Comparison of ENCODE assay signal across 11 mouse cellular contexts in the genomic region with DNA sequence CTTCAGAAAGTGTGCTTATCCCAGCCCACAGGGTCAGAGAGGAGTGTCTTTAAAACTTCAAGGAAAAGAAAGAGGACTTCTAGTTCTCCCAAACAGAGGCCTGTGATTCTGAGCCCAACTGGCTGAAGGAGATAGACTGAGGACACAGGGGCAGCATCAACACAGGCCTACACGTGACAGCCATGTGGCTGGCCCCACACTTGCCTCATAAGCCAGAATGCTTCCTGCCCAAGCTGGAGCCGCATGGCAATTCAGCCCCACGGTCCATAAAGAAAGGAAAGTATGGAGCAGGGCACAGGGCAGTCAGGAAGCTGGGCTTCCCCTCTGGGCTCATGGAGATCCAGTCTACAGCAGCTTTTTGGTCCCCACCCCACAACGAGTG.
DNase-seq lines count a peak whose midpoint lies in the region; ATAC-seq and TF ChIP-seq lines count a peak whose summit lies in the region.
"Had no signal": no experiment of that assay in that cellular context is flagged by ENCODE, and none has a peak within 500 bp of the region (broad histone marks: within the 10 kb centered on the region; RNA-seq: fewer than 3 reads in every experiment).

No protein-coding gene starts in this region.

- peak overlapping the region; percentile 12; the same call in 1 of the 2 replicates for H3K27ac ChIP-seq in forebrain, embryonic 10.5 days
- H3K27ac ChIP-seq in forebrain, embryonic 11.5 days (ENCODE audit: low read depth, low read length) = no peak overlapping the region
- peak overlapping the region; percentile 87 for H3K27ac ChIP-seq in forebrain, embryonic 15.5 days (replicated peaks)
- H3K27ac ChIP-seq in olfactory bulb, adult 2 months (ENCODE audit: insufficient read depth, low read depth, low read length) = peak overlapping the region; percentile 47
- H3K27ac ChIP-seq: kidney, postnatal 0 days; limb, embryonic 15.5 days had no signal

- H3K9me3 ChIP-seq in forebrain, embryonic 10.5 days = no peaks in the 10 kb centered on the region
- H3K9me3 ChIP-seq in forebrain, embryonic 11.5 days (ENCODE audit: control insufficient read depth, low read length) = no peaks in the 10 kb centered on the region
- H3K9me3 ChIP-seq in megakaryocyte, embryonic 14.5 days = no peaks in the 10 kb centered on the region
- H3K9me3 ChIP-seq in forebrain, embryonic 15.5 days = no peaks in the 10 kb centered on the region
- H3K9me3 ChIP-seq: limb, embryonic 15.5 days had no signal

- no peaks in the 10 kb centered on the region for H3K27me3 ChIP-seq in forebrain, embryonic 10.5 days (ENCODE audit: poor library complexity, severe bottlenecking)
- H3K27me3 ChIP-seq in forebrain, embryonic 11.5 days (ENCODE audit: control insufficient read depth, insufficient read depth, low read length) = no peaks in the 10 kb centered on the region
- no peaks in the 10 kb centered on the region for H3K27me3 ChIP-seq in megakaryocyte, embryonic 14.5 days (replicated peaks)
- no peaks in the 10 kb centered on the region for H3K27me3 ChIP-seq in forebrain, embryonic 15.5 days
- H3K27me3 ChIP-seq: limb, embryonic 15.5 days had no signal

- no peak overlapping the region for H3K4me2 ChIP-seq in forebrain, embryonic 11.5 days (ENCODE audit: low read depth, low read length, severe bottlenecking)
- no peak overlapping the region for H3K4me2 ChIP-seq in forebrain, embryonic 15.5 days (replicated peaks)
- H3K4me2 ChIP-seq: limb, embryonic 15.5 days had no signal

- no peak overlapping the region for H3K9ac ChIP-seq in forebrain, embryonic 11.5 days (ENCODE audit: low read length)
- H3K9ac ChIP-seq in forebrain, embryonic 15.5 days (replicated peaks) = no peak overlapping the region
- H3K9ac ChIP-seq: limb, embryonic 15.5 days had no signal

- peaks cover 29% of the 10 kb centered on the region for H3K36me3 ChIP-seq in forebrain, embryonic 10.5 days (replicated peaks)
- H3K36me3 ChIP-seq in forebrain, embryonic 11.5 days (ENCODE audit: control insufficient read depth, insufficient read depth, low read length) = no peaks in the 10 kb centered on the region; the same call in 1 of the 2 replicates
- H3K36me3 ChIP-seq in megakaryocyte, embryonic 14.5 days (replicated peaks; ENCODE audit: low read length) = peaks cover 79% of the 10 kb centered on the region
- peaks cover 5% of the 10 kb centered on the region for H3K36me3 ChIP-seq in forebrain, embryonic 15.5 days

- 83% methylated on average over 4 of the region's 4 CpGs for WGBS in forebrain, embryonic 10.5 days
- WGBS in forebrain, embryonic 11.5 days = 88% methylated on average over 4 of the region's 4 CpGs
- WGBS in forebrain, embryonic 15.5 days = 40% methylated on average over 4 of the region's 4 CpGs
- WGBS in olfactory bulb, adult 2 months = 37% methylated on average over 4 of the region's 4 CpGs

- no peak overlapping the region for H3K4me3 ChIP-seq in forebrain, embryonic 10.5 days
- no peak overlapping the region for H3K4me3 ChIP-seq in forebrain, embryonic 11.5 days (ENCODE audit: low read depth, low read length)
- H3K4me3 ChIP-seq in megakaryocyte, embryonic 14.5 days (replicated peaks) = peak overlapping the region; percentile 50
- H3K4me3 ChIP-seq in forebrain, embryonic 15.5 days = no peak overlapping the region
- no peak overlapping the region for H3K4me3 ChIP-seq in olfactory bulb, adult 2 months (ENCODE audit: insufficient read depth, low read depth, low read length)
- H3K4me3 ChIP-seq: limb, embryonic 15.5 days had no signal

- no peak for DNase-seq in forebrain, embryonic 10.5 days (ENCODE audit: extremely low spot score, low spot score)
- DNase-seq in forebrain, embryonic 11.5 days (ENCODE audit: low spot score) = no peak
- DNase-seq in gastrocnemius, adult 8-10 months (ENCODE audit: low spot score in 2 of 2) = no peak
- no peak for DNase-seq in cerebellum, postnatal 14 days
- DNase-seq: adrenal gland, adult 2 months had no signal

- no peak for TF ChIP-seq POLR2A in olfactory bulb, adult 2 months (IDR thresholded peaks at IDR 0.05; ENCODE audit: insufficient read depth, low read depth, low read length)

- H3K4me1 ChIP-seq in forebrain, embryonic 10.5 days = peaks cover 24% of the 10 kb centered on the region
- peaks cover 6% of the 10 kb centered on the region; the same call in 1 of the 2 replicates for H3K4me1 ChIP-seq in forebrain, embryonic 11.5 days (replicated peaks; ENCODE audit: control insufficient read depth, insufficient read depth, low read length)
- H3K4me1 ChIP-seq in megakaryocyte, embryonic 14.5 days = peaks cover 46% of the 10 kb centered on the region
- peaks cover 45% of the 10 kb centered on the region for H3K4me1 ChIP-seq in forebrain, embryonic 15.5 days
- peaks cover 37% of the 10 kb centered on the region for H3K4me1 ChIP-seq in olfactory bulb, adult 2 months (ENCODE audit: control insufficient read depth, insufficient read depth, low read length)

- no peak for ATAC-seq in forebrain, embryonic 11.5 days (replicated peaks; ENCODE audit: low FRiP score)
- ATAC-seq in megakaryocyte, adult 5-6 weeks (ENCODE audit: poor library complexity, severe bottlenecking) = no peak
- no peak for ATAC-seq in forebrain, embryonic 15.5 days (replicated peaks)

- no peak for TF ChIP-seq CTCF in olfactory bulb, adult 2 months (IDR thresholded peaks at IDR 0.05; ENCODE audit: insufficient read depth, low read depth, low read length)
